Mouse (Mus musculus) midbrain, embryonic 14.5 days (tissue): Measurements from ENCODE around the gene Ccdc14. TPM values are rescaled to one million over a fixed set of nuclear protein-coding genes. Genes with fewer than 3 reads are reported as not detected.
"Not testable (repeated sequence)": the region's sequence is repeated elsewhere in the genome, so short reads cannot be mapped to it uniquely, and the experiment has no call there.

Source experiments
- ATAC-seq: fragments of 200-750 bp; cut with Nextera tagmentation; 2 replicates; pipeline ENCODE4 v1.8.0; 2017; ENCODE audit warnings: moderate number of reproducible peaks, moderate library complexity; ENCODE audit not compliant: low FRiP score, low TSS enrichment
- DNase-seq: peaks from one replicate; pipeline ENCODE4 v3.0.0-alpha.2; 2015
- H3K27ac ChIP-seq: fragments of 300-500 bp; sonication (generic); replicated peaks from 2 replicates; pipeline ENCODE4 v1.5.1; 2014; ENCODE audit warnings: mild to moderate bottlenecking, low read depth, low read length, moderate library complexity
- H3K27me3 ChIP-seq: fragments of 300-500 bp; sonication (generic); 2 replicates; pipeline ENCODE4 v1.6.1; 2014; ENCODE audit warnings: low read length, control low read depth, mixed read lengths; ENCODE audit not compliant: control insufficient read depth, insufficient read depth
- H3K36me3 ChIP-seq: fragments of 300-500 bp; sonication (generic); 2 replicates; pipeline ENCODE4 v1.6.1; 2014; ENCODE audit warnings: low read length, control low read depth; ENCODE audit not compliant: control insufficient read depth, insufficient read depth
- H3K4me1 ChIP-seq: fragments of 300-500 bp; sonication (generic); 2 replicates; pipeline ENCODE4 v1.6.1; 2014; ENCODE audit warnings: mild to moderate bottlenecking, antibody characterized with exemption, low read length, control low read depth; ENCODE audit not compliant: control insufficient read depth, insufficient read depth
- H3K4me2 ChIP-seq: fragments of 300-500 bp; sonication (generic); 2 replicates; pipeline ENCODE4 v1.6.1; 2014; ENCODE audit warnings: mild to moderate bottlenecking, low read length, moderate library complexity
- H3K4me3 ChIP-seq: fragments of 300-500 bp; sonication (generic); replicated peaks from 2 replicates; pipeline ENCODE4 v1.5.1; 2014; ENCODE audit warnings: low read depth, low read length
- H3K9ac ChIP-seq: fragments of 300-500 bp; sonication (generic); replicated peaks from 2 replicates; pipeline ENCODE4 v1.6.1; 2014; ENCODE audit warnings: mild to moderate bottlenecking, low read length, moderate library complexity
- H3K9me3 ChIP-seq: fragments of 300-500 bp; sonication (generic); 2 replicates; pipeline ENCODE4 v1.6.1; 2016; ENCODE audit warnings: low read length, control low read depth, mixed read lengths; ENCODE audit not compliant: control insufficient read depth
- WGBS: fragments of 180-500 bp; shearing (Covaris S2); extraction: QIAGEN DNeasy Blood & Tissue Kit; methylation state at CpG from one replicate; pipeline ENCODE4 v1.1.7; 2014; 5-methylcytosine and 5-hydroxymethylcytosine counted together
- polyA plus RNA-seq: library from polyadenylated mRNA; unstranded; fragments of >200 nt; fragmentation: Nextera tagmentation; extraction: Ambion mirVana; gene quantifications from 2 replicates; pipeline ENCODE4 v1.2.1, GENCODE M21; 2014

The Ccdc14 gene
- polyA plus RNA-seq, 1 experiment from 2014 or later: 4.8 TPM

- H3K4me1 ChIP-seq, H3K4me2 ChIP-seq, H3K27me3 ChIP-seq, H3K9ac ChIP-seq, H3K9me3 ChIP-seq, H3K27ac ChIP-seq, H3K4me3 ChIP-seq, ATAC-seq, DNase-seq, H3K36me3 ChIP-seq: not testable (repeated sequence)
- 82% methylated on average over 3 of the region's 3 CpGs for WGBS
These were observed 8.3 kb downstream of the Ccdc14 start for GRCm38 (mm10) chr16:34698721-34699120.

- Histone ChIP-seq H3K36me3 (peaks cover 8% of the 10 kb centered on the region), H3K9ac (no peak overlapping the region), H3K9me3 (no peaks in the 10 kb centered on the region), H3K4me2 (no peak overlapping the region), H3K4me3 (no peak overlapping the region), H3K27ac (no peak overlapping the region), H3K27me3 (no peaks in the 10 kb centered on the region), H3K4me1 (no peaks in the 10 kb centered on the region)
- DNase-seq (peak; percentile 92), ATAC-seq (no peak)
- 25% methylated on average over 7 of the region's 7 CpGs for WGBS
These were observed 9.9 kb downstream of the Ccdc14 start for GRCm38 (mm10) chr16:34700165-34700827.

DNA sequence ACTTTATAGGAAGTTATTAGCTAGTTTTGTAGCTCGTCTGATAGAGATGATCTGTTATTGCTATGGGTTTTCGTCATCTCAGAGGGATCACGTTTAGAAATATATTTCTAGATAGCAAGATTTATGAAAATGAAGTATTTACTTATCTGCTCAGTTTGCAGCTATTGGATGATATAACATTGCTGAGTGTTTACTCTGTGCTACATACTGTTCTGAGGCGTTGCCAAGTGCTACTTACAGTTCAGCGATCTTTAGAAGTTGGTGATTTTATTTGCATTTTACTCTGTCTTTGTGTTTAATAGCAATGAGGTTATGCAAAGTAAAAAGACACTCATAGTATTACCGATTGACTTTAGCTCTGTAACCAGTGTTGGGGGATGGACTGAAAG lies 10.4 kb downstream of the Ccdc14 start:
- 89% methylated on average over 6 of the region's 6 CpGs for WGBS

GRCm38 (mm10) chr16:34706019-34706418 lies 15.6 kb downstream of the Ccdc14 start:
- no peaks in the 10 kb centered on the region for H3K9me3 ChIP-seq
- no peak overlapping the region for H3K4me2 ChIP-seq
- H3K27me3 ChIP-seq: no peaks in the 10 kb centered on the region
- WGBS: 93% methylated on average over 2 of the region's 2 CpGs
- DNase-seq (no peak), ATAC-seq (no peak)
- no peak overlapping the region for H3K9ac ChIP-seq
- no peaks in the 10 kb centered on the region for H3K4me1 ChIP-seq
- no peak overlapping the region for H3K4me3 ChIP-seq
- H3K27ac ChIP-seq: no peak overlapping the region
- peaks cover 30% of the 10 kb centered on the region for H3K36me3 ChIP-seq

More for the DNA sequence above, 10.4 kb downstream of the Ccdc14 start:
- no peak overlapping the region for H3K4me2 ChIP-seq
- no peaks in the 10 kb centered on the region for H3K4me1 ChIP-seq
- no peaks in the 10 kb centered on the region for H3K9me3 ChIP-seq
- H3K27ac ChIP-seq: no peak overlapping the region
- H3K4me3 ChIP-seq: no peak overlapping the region
- H3K9ac ChIP-seq: no peak overlapping the region
- DNase-seq (no peak), ATAC-seq (no peak)
- H3K27me3 ChIP-seq: no peaks in the 10 kb centered on the region
- peaks cover 12% of the 10 kb centered on the region for H3K36me3 ChIP-seq

GRCm38 (mm10) chr16:34706487-34706946 lies 16.1 kb downstream of the Ccdc14 start:
- H3K4me2 ChIP-seq: no peak overlapping the region
- ATAC-seq (no peak), DNase-seq (no peak)
- no peaks in the 10 kb centered on the region for H3K9me3 ChIP-seq
- H3K9ac ChIP-seq: no peak overlapping the region
- peaks cover 30% of the 10 kb centered on the region for H3K36me3 ChIP-seq
- no peak overlapping the region for H3K4me3 ChIP-seq
- H3K27me3 ChIP-seq: no peaks in the 10 kb centered on the region
- H3K4me1 ChIP-seq: no peaks in the 10 kb centered on the region
- WGBS: 90% methylated on average over 7 of the region's 7 CpGs
- no peak overlapping the region for H3K27ac ChIP-seq

DNA sequence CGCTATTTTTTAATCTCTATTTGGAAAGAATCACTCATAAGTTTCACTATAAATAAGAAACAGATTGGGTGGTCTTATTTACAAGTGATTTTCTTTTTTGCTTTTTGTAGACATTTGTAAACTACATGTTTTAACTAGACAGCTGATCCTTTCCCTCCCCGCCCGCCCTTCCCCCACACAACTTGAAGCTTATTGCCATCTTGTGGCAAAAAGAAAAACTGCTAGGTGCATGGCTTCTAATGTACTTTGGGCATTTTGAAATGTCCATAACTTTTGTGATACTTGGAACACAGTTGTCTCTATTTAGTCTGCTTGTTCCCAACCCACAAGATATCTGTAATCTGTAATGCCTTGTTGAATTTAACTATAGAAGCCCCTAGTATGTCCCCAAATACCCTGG lies 21.1 kb downstream of the Ccdc14 start:
- Histone ChIP-seq H3K36me3 (peaks cover 21% of the 10 kb centered on the region), H3K27me3 (no peaks in the 10 kb centered on the region), H3K27ac (no peak overlapping the region), H3K9me3 (no peaks in the 10 kb centered on the region), H3K4me2 (no peak overlapping the region), H3K9ac (no peak overlapping the region), H3K4me3 (no peak overlapping the region), H3K4me1 (no peaks in the 10 kb centered on the region)
- ATAC-seq: no peak
- peak; percentile 71 for DNase-seq
- 89% methylated on average over 3 of the region's 3 CpGs for WGBS

GRCm38 (mm10) chr16:34725156-34725555 lies 34.7 kb downstream of the Ccdc14 start:
- DNase-seq (no peak), ATAC-seq (no peak)
- peaks cover 19% of the 10 kb centered on the region for H3K36me3 ChIP-seq
- H3K4me2 ChIP-seq: no peak overlapping the region
- H3K9ac ChIP-seq: no peak overlapping the region
- no peak overlapping the region for H3K27ac ChIP-seq
- H3K4me1 ChIP-seq: no peaks in the 10 kb centered on the region
- H3K4me3 ChIP-seq: no peak overlapping the region
- WGBS: 96% methylated on average over 3 of the region's 3 CpGs
- H3K27me3 ChIP-seq: no peaks in the 10 kb centered on the region
- no peaks in the 10 kb centered on the region for H3K9me3 ChIP-seq

DNA sequence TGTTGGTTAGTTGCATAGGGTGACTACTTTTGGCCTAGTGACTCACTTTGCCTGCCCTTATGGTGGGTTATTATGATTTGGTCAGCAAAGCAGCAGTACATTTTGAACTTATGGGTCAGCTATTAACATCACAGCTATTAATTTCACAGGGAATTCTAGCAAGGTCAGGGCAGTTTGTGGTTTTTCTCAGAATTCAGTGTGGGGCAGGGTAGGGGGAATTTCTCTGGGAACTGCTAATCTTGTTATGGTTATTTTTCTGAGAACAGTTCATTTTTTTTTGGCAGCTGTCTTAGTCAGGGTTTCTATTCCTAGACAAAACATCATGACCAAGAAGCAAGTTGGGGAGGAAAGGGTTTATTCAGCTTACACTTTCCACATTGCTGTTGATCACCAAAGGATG lies 38.2 kb downstream of the Ccdc14 start:
- H3K4me1 ChIP-seq, H3K27ac ChIP-seq, H3K36me3 ChIP-seq, H3K27me3 ChIP-seq, ATAC-seq, DNase-seq, H3K4me2 ChIP-seq, H3K9ac ChIP-seq, H3K4me3 ChIP-seq, H3K9me3 ChIP-seq: not testable (repeated sequence)

GRCm38 (mm10) chr16:34729371-34729770 lies 39.0 kb downstream of the Ccdc14 start:
- WGBS: 82% methylated on average over 1 of the region's 1 CpGs
- Histone ChIP-seq H3K4me3 (no peak overlapping the region), H3K9me3 (no peaks in the 10 kb centered on the region), H3K36me3 (no peaks in the 10 kb centered on the region), H3K4me1 (no peaks in the 10 kb centered on the region), H3K27me3 (no peaks in the 10 kb centered on the region), H3K27ac (no peak overlapping the region), H3K4me2 (no peak overlapping the region), H3K9ac (no peak overlapping the region)
- ATAC-seq (no peak), DNase-seq (no peak)
